ENCODE assay signal across 8 mouse cellular contexts in the genomic region with DNA sequence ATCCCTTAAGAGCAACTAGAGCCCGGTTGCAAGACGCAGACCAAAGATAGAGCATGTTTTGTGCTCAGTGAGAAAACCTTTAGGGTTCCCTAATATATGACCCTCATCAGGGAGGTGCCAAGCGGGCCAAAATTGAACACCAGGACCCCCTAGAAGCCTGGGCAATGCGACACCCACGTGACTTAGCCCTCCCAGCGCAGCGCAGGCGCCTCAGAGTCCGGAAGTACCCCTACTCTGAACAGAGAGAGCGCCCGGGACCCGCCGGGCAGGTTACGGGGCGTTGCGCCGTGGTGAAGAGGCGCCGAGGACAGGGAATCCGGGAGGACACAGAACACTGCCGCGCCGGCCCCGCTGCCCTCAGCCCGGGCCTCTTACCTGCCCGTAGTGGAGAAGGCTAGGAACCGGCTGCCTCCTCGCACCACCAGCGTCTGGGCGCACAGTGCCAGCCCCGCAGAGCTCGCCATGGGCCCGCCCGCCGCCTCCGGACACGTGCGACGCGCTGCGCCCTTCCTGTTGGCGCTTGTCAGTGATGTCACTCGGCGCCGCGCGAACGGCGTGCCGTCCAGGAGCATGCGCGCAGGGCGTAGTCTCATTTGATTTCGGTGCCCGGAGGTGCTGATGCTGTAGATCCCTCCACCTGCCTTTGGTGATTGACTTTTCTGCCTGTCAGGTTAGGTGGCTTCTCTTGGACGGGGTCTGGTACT. TPM values are rescaled to one million over a fixed set of nuclear protein-coding genes. Genes with fewer than 3 reads are reported as not detected.
DNase-seq lines count a peak whose midpoint lies in the region; ATAC-seq lines count a peak whose summit lies in the region.

No protein-coding gene starts in this region.

- peak overlapping the region; percentile 85 for H3K27ac ChIP-seq in intestine, embryonic 14.5 days (ENCODE audit: low read depth)

- ATAC-seq in intestine, embryonic 14.5 days (replicated peaks; ENCODE audit: low FRiP score, low TSS enrichment, low read depth), result peak; percentile 95

- peak; percentile 89 for DNase-seq in adipocyte (ENCODE audit: low spot score)
- peak; percentile 98 for DNase-seq in embryo, embryonic 10 days (ENCODE audit: low spot score)
- peak; percentile 87 for DNase-seq in gastrocnemius, postnatal 14 days
- peak; percentile 93 for DNase-seq in intestine, embryonic 14.5 days (ENCODE audit: low spot score)
- DNase-seq in left cerebral cortex, postnatal 14 days (ENCODE audit: low spot score in 2 of 2), result peak; percentile 84 to 91
- DNase-seq in mesoderm, embryonic 11.5 days (ENCODE audit: low read depth, low spot score), result peak; percentile 92
- peak; percentile 83 to 86 for DNase-seq in right cerebral cortex, postnatal 36 days (ENCODE audit: low spot score in 2 of 2)
- peak; percentile 91 for DNase-seq in yolk sac, embryonic 10.5 days (ENCODE audit: low spot score)

- no peaks in the 10 kb centered on the region for H3K9me3 ChIP-seq in intestine, embryonic 14.5 days (ENCODE audit: control insufficient read depth, low read length)

- no peaks in the 10 kb centered on the region; the same call in 1 of the 2 replicates for H3K4me1 ChIP-seq in intestine, embryonic 14.5 days (replicated peaks; ENCODE audit: control insufficient read depth, insufficient read depth, low read length)

- peak overlapping the region; percentile 82 for H3K4me3 ChIP-seq in intestine, embryonic 14.5 days (ENCODE audit: low read depth, low read length)

- H3K9ac ChIP-seq in intestine, embryonic 14.5 days (ENCODE audit: low read length), result peak overlapping the region; percentile 83

- no peaks in the 10 kb centered on the region for H3K27me3 ChIP-seq in intestine, embryonic 14.5 days (replicated peaks; ENCODE audit: control insufficient read depth, insufficient read depth, low read length)

- WGBS in intestine, embryonic 14.5 days, result under 1% methylated on average over 55 of the region's 56 CpGs

- intact Hi-C loops in gastrocnemius, postnatal 14 days (cut with DNase I; ENCODE audit: low total_unique reads), result no loop called here
- intact Hi-C loops in left cerebral cortex, postnatal 14 days (cut with DNase I), result no loop called here

- peak overlapping the region; percentile 85 for H3K4me2 ChIP-seq in intestine, embryonic 14.5 days (ENCODE audit: low read length)

- peaks cover 33% of the 10 kb centered on the region for H3K36me3 ChIP-seq in intestine, embryonic 14.5 days (ENCODE audit: control insufficient read depth, insufficient read depth, low read length)

RNA-seq across cellular contexts. Expression of a gene that starts 7.8 kb away (rescaled TPM):
- 1 to 10 TPM; 6.7 to 7.9 TPM for total RNA-seq in gastrocnemius, postnatal 14 days (2021)
- polyA plus RNA-seq in intestine, embryonic 14.5 days (2014; fragmentation: Nextera tagmentation; extraction: Ambion mirVana), result 49.1 and 53.1 TPM in 2 replicates
- total RNA-seq in left cerebral cortex, postnatal 14 days (2021), result 10 to 100 TPM; 26.5 to 28.0 TPM

RNA-seq across cellular contexts. Expression of a gene that starts 8.0 kb away (rescaled TPM):
- total RNA-seq in gastrocnemius, postnatal 14 days (2021), result 100 to 1,000 TPM; 423 to 456 TPM
- 386 and 427 TPM in 2 replicates for polyA plus RNA-seq in intestine, embryonic 14.5 days (2014; fragmentation: Nextera tagmentation; extraction: Ambion mirVana)
- total RNA-seq in left cerebral cortex, postnatal 14 days (2021), result 100 to 1,000 TPM; 311 to 320 TPM

RNA-seq across cellular contexts. Expression of a gene that starts 52.6 kb away (rescaled TPM):
- total RNA-seq in gastrocnemius, postnatal 14 days (2021), result 10 to 100 TPM in 1 of 2 experiments, 1 to 10 TPM in 1; 7.9 to 10.7 TPM
- polyA plus RNA-seq in intestine, embryonic 14.5 days (2014; fragmentation: Nextera tagmentation; extraction: Ambion mirVana), result 39.4 and 43.5 TPM in 2 replicates
- total RNA-seq in left cerebral cortex, postnatal 14 days (2021), result 10 to 100 TPM; 12.4 to 14.4 TPM

Comparison
In these comparisons a context has a peak if more than half of its experiments do, and no peak if none do; other contexts are left out.
1. Peak in every context shown above with its lines: DNase-seq, ATAC-seq, H3K4me3 ChIP-seq and H3K27ac ChIP-seq.